Mouse (Mus musculus): Measurements from ENCODE around the gene Rbpms2. TPM values are rescaled to one million over a fixed set of nuclear protein-coding genes. Genes with fewer than 3 reads are reported as not detected.
"Not testable (repeated sequence)": the region's sequence is repeated elsewhere in the genome, so short reads cannot be mapped to it uniquely, and the experiment has no call there.

The Rbpms2 gene
- polyA plus RNA-seq, 1 experiment from 2014 or later: 12.6 TPM

DNA sequence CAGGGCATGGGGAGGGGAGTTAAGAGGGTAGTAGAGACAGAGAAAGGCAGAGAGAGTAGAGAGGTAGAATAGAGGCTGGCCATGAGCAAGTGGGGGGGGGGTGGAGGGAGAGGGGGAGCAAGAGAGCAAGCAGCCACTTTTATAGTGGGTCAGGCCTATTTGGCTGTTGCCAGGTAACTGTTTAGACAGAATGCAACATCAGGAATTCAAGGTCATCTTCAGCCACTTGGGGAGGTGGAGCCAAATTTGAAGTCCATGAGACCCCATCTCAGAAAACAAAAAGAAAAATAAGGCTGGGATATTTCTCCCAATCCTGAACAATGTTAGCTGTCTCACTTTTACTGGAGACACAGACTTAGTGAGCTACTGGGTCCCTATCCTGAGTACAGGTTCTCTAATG, 13.1 kb downstream of the Rbpms2 start:
- peaks cover 6% of the 10 kb centered on the region; the same call in 1 of the 2 replicates for H3K4me1 ChIP-seq (replicated peaks)
- no peaks in the 10 kb centered on the region for H3K9me3 ChIP-seq (replicated peaks)
- no peaks in the 10 kb centered on the region for H3K36me3 ChIP-seq
- H3K9ac ChIP-seq: no peak overlapping the region
- ATAC-seq (ENCODE audit: low read depth): no peak
- peaks cover 13% of the 10 kb centered on the region; the same call in 1 of the 2 replicates for H3K27me3 ChIP-seq
- H3K4me2 ChIP-seq: no peak overlapping the region
- DNase-seq: no peak
- no peak overlapping the region for H3K4me3 ChIP-seq (replicated peaks)
- H3K27ac ChIP-seq: no peak overlapping the region

DNA sequence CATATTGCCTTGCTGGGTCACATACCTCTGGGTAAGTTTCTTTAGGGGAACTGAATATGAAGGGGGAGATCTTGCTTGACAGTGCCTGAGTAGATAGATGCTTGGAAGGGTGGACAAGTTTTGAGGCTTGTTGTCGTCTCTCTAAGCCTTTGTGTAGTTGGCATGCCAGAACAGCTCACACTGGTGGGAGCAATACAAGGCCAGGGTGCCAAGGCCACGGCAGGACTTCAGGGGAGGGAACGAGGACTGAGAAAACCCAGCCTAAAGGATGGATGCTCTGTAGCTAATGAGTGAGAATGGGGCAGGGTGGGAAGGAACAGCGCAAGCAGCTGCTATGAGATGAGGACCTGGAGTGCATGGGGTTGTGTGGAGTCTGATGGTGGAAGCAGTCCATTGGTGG, 15.5 kb downstream of the Rbpms2 start:
- Histone ChIP-seq H3K4me3 (replicated peaks) (no peak overlapping the region), H3K9ac (no peak overlapping the region), H3K36me3 (no peaks in the 10 kb centered on the region), H3K27me3 (peaks cover 8% of the 10 kb centered on the region; the same call in 1 of the 2 replicates), H3K27ac (no peak overlapping the region), H3K4me2 (no peak overlapping the region), H3K9me3 (replicated peaks) (no peaks in the 10 kb centered on the region), H3K4me1 (replicated peaks) (peaks cover 8% of the 10 kb centered on the region)
- no peak for DNase-seq
- no peak for ATAC-seq (ENCODE audit: low read depth)
- WGBS (ENCODE audit: insufficient replicate concordance): 74% methylated on average over 4 of the region's 4 CpGs

DNA sequence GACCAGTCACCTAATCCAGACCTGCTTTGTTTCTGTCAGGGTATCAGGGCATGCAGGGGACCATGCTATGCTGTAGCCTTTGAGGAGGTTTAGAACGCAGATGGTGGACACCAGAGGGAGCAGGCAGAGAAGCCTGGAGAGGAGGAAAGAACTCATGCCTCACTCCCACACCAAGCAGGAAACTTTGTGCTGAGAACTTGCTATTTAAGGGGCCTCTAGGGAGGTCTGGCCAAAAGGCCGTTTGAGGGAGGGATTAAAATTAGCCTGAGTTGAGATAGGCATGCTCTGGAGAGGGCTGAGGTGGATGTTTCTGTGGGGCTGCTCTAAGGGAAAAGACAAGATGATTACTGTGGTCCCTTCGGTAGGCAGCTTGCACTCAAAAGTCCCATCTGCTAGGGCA, 16.5 kb downstream of the Rbpms2 start:
- no peak overlapping the region for H3K27ac ChIP-seq
- WGBS (ENCODE audit: insufficient replicate concordance): 26% methylated on average over 3 of the region's 3 CpGs

DNA sequence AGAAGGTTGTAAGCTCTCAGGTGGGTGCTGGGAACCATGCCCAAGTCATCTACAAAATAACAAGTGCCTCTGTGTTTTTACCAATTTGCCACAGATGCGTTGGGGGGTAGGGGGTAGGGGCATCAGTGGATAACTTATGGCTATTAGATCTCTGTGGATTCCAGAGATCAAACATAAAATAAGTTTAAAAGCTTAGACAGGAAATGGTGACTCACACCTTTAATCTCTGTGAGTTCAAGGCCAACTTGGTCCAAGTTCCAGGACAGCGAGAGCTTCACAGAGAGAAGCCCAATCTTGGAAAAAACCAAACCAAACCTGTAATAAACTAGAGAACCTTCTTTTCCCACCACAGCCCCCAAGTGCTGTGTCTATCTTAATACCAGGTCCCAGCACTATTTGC, 17.3 kb downstream of the Rbpms2 start:
- H3K9ac ChIP-seq: no peak overlapping the region
- no peak overlapping the region for H3K4me2 ChIP-seq
- no peaks in the 10 kb centered on the region for H3K36me3 ChIP-seq
- no peaks in the 10 kb centered on the region for H3K9me3 ChIP-seq (replicated peaks)
- ATAC-seq (ENCODE audit: low read depth) (no peak), DNase-seq (no peak)
- no peak overlapping the region for H3K4me3 ChIP-seq (replicated peaks)
- H3K4me1 ChIP-seq (replicated peaks): peaks cover 10% of the 10 kb centered on the region
- H3K27ac ChIP-seq: no peak overlapping the region
- 70% methylated on average over 2 of the region's 2 CpGs for WGBS (ENCODE audit: insufficient replicate concordance)
- H3K27me3 ChIP-seq: no peaks in the 10 kb centered on the region

More for the DNA sequence above, 16.5 kb downstream of the Rbpms2 start:
- Histone ChIP-seq H3K9ac (no peak overlapping the region), H3K36me3 (no peaks in the 10 kb centered on the region), H3K9me3 (replicated peaks) (no peaks in the 10 kb centered on the region), H3K4me3 (replicated peaks) (no peak overlapping the region), H3K4me1 (replicated peaks) (peaks cover 11% of the 10 kb centered on the region), H3K27me3 (peaks cover under 1% of the 10 kb centered on the region; the same call in 1 of the 2 replicates), H3K4me2 (no peak overlapping the region)
- no peak for ATAC-seq (ENCODE audit: low read depth)
- DNase-seq: no peak

DNA sequence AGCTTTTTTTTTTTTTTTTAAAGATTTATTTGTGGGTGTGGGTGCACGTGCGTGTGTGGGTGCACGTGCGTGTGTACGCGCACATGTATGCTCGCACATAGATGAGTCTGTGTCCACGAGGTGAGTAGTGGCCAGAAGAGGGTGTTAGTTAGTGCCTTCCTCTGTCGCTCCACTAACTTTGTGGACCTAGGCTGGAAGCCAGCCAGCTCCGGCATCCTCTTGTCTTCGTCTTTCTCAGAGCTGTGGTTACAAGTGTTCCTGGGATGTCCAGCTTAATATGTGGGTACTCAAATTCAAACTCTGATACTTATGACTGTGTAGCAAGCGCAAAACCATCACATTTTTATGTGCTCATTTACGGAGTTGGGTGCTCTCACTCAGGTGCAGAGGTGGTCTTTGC, 19.3 kb downstream of the Rbpms2 start:
- ATAC-seq (ENCODE audit: low read depth) (no peak), DNase-seq (no peak)
- H3K4me1 ChIP-seq (replicated peaks): peaks cover 10% of the 10 kb centered on the region
- H3K4me3 ChIP-seq (replicated peaks): no peak overlapping the region
- H3K9me3 ChIP-seq (replicated peaks): no peaks in the 10 kb centered on the region
- no peak overlapping the region for H3K27ac ChIP-seq
- no peak overlapping the region for H3K9ac ChIP-seq
- H3K4me2 ChIP-seq: no peak overlapping the region
- H3K27me3 ChIP-seq: no peaks in the 10 kb centered on the region
- WGBS (ENCODE audit: insufficient replicate concordance): 76% methylated on average over 13 of the region's 13 CpGs
- H3K36me3 ChIP-seq: no peaks in the 10 kb centered on the region

DNA sequence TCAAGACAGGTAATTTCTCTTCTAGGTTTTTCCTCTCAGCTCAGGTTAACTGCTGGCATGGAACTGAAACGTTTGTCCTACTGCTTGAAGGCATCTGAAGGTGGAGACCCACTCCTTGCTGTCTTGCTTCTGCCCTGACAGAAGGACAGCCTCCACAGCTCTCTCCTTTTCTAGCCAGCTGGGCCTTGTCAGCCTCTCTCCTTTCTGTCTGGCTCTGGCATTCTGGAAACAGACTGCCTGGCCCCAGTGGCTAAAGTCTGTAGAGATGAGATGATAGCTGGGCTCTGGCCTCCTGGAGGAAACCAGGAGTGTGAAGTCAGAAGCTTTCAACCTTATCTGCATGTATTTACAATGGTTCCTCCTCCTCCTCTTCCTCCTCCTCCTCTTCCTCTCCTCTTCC, 20.5 kb downstream of the Rbpms2 start:
- no peak overlapping the region for H3K27ac ChIP-seq
- no peak overlapping the region for H3K4me3 ChIP-seq (replicated peaks)
- peaks cover 10% of the 10 kb centered on the region for H3K4me1 ChIP-seq (replicated peaks)
- WGBS (ENCODE audit: insufficient replicate concordance): 32% methylated on average over 1 of the region's 1 CpGs
- H3K9me3 ChIP-seq (replicated peaks): no peaks in the 10 kb centered on the region
- H3K36me3 ChIP-seq: no peaks in the 10 kb centered on the region
- H3K27me3 ChIP-seq: no peaks in the 10 kb centered on the region
- H3K9ac ChIP-seq: no peak overlapping the region; the same call in 1 of the 2 replicates
- ATAC-seq (ENCODE audit: low read depth): no peak
- no peak overlapping the region for H3K4me2 ChIP-seq
- DNase-seq: no peak

DNA sequence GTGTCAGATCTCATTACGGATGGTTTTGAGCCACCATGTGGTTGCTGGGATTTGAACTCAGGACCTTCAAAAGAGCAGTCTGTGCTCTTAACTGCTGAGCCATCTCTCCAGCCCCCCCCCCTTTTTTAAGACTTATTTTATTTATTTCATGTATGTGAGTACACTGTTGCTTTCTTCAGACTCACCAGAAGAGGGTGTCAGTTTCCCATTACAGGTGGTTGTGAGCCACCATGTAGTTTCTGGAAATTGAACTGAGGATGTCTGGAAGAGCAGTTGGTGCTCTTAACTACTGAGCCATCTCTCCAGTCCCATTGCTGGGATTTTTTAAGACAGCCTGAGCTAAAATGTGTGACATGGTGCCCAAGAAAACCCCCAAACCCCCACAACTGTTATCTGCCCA, 22.5 kb downstream of the Rbpms2 start:
- not testable (repeated sequence) for H3K4me3 ChIP-seq (replicated peaks); H3K27ac ChIP-seq; H3K9ac ChIP-seq; H3K36me3 ChIP-seq; ATAC-seq (ENCODE audit: low read depth); H3K4me1 ChIP-seq (replicated peaks); H3K9me3 ChIP-seq (replicated peaks); DNase-seq; H3K27me3 ChIP-seq; H3K4me2 ChIP-seq
- WGBS (ENCODE audit: insufficient replicate concordance): 69% methylated on average over 1 of the region's 1 CpGs

DNA sequence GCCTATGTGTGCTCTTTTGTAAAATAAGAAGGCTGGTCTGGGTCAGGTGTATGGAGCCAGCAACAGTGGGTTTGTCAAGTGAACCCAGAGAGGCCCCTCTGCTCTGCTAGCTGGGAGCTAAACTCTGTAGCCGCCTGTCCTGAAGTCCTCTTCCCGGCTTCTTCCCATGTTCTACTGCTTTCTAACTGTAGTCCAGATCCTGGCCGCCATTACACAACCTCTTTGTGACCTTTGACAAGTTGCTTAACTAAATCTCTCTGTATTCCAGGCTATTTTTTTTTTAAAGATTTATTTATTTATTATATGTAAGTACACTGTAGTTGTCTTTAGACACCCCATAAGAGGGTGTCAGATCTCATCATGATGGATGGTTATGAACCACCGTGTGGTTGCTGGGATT, 24.3 kb downstream of the Rbpms2 start:
- 77% methylated on average over 4 of the region's 4 CpGs for WGBS (ENCODE audit: insufficient replicate concordance)
- H3K36me3 ChIP-seq: no peaks in the 10 kb centered on the region
- H3K4me3 ChIP-seq (replicated peaks): no peak overlapping the region
- H3K27ac ChIP-seq: no peak overlapping the region
- no peaks in the 10 kb centered on the region for H3K9me3 ChIP-seq (replicated peaks)
- no peaks in the 10 kb centered on the region for H3K27me3 ChIP-seq
- DNase-seq (no peak), ATAC-seq (ENCODE audit: low read depth) (no peak)
- H3K9ac ChIP-seq: no peak overlapping the region
- peaks cover 10% of the 10 kb centered on the region for H3K4me1 ChIP-seq (replicated peaks)
- H3K4me2 ChIP-seq: no peak overlapping the region

DNA sequence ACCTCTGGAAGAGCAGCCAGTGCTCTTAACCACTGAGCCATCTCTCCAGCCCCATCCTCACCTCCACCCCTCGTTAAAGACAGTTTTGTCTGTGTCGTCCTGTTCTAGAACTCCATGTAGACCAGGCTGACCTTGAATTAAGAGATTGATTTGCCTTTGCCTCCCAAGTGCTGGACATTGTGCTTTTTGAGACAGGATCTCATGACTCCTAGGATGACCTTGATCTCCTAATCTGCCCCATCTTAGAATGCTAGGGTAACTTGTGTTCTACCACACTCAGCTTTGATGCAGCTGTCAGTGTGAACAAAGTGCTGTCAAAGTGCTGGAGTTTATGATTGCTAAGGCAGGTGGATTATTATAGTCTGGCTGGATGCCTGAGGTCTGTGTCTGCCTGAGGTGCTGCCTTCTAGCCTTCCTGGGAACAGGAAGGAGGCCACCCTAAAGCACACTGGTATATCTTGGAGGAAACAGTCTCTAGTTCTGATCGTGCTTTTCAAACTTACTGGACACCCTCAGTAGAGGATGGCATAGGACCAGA, 25.3 kb downstream of the Rbpms2 start:
- Histone ChIP-seq H3K36me3 (no peaks in the 10 kb centered on the region), H3K9ac (no peak overlapping the region), H3K27me3 (no peaks in the 10 kb centered on the region), H3K4me3 (replicated peaks) (no peak overlapping the region), H3K4me1 (replicated peaks) (peaks cover 8% of the 10 kb centered on the region), H3K9me3 (replicated peaks) (no peaks in the 10 kb centered on the region), H3K27ac (no peak overlapping the region), H3K4me2 (no peak overlapping the region)
- WGBS (ENCODE audit: insufficient replicate concordance): 47% methylated on average over 3 of the region's 3 CpGs
- ATAC-seq (ENCODE audit: low read depth) (no peak), DNase-seq (no peak)

DNA sequence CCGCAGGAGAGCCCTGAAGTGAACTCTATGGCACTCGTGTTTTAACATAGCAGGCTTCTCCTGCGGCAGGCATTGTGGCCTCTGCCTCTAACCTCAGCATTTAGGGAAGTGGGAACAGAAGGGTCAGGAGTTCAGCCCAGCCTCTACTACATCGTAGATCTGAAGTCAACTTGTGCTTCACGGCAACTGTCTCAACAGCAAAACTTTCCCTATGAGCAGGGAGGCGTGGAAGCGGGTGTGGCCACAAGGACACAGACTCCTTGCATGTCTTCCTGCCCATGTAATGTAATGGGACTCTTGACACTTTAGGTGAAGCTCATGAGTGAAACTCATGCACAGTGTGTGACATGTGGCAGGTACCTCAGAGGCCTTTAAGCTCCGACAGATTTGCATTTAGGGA, 26.1 kb downstream of the Rbpms2 start:
- ATAC-seq (ENCODE audit: low read depth) (no peak), DNase-seq (no peak)
- peaks cover under 1% of the 10 kb centered on the region; the same call in 1 of the 2 replicates for H3K4me1 ChIP-seq (replicated peaks)
- no peaks in the 10 kb centered on the region for H3K27me3 ChIP-seq
- H3K36me3 ChIP-seq: no peaks in the 10 kb centered on the region
- H3K27ac ChIP-seq: no peak overlapping the region
- no peaks in the 10 kb centered on the region for H3K9me3 ChIP-seq (replicated peaks)
- no peak overlapping the region for H3K4me2 ChIP-seq
- H3K4me3 ChIP-seq (replicated peaks): no peak overlapping the region
- no peak overlapping the region for H3K9ac ChIP-seq
- WGBS (ENCODE audit: insufficient replicate concordance): 43% methylated on average over 8 of the region's 8 CpGs

DNA sequence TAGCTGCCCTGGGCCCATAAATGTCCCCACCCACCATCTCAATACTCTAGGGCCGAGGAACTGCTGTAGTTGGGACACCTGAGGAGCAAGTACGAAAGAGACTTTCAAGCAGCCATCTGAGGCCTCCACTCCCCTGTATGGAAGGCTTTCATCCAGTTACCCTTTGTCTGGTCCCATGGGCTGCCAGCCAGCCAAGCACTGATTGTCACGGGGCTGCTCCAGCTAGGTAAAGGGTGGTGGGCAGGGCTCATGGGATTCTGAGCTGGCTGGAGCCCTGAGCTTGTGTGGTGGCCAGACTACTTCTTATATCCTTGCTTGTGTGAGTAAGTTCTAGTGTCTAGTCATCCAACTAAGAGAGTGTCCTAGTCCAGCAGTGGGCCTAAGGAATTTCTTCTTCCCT, 27.8 kb downstream of the Rbpms2 start:
- H3K4me3 ChIP-seq (replicated peaks): no peak overlapping the region
- no peaks in the 10 kb centered on the region for H3K27me3 ChIP-seq
- WGBS (ENCODE audit: insufficient replicate concordance): 85% methylated on average over 3 of the region's 3 CpGs
- no peak overlapping the region for H3K27ac ChIP-seq
- ATAC-seq (ENCODE audit: low read depth) (no peak), DNase-seq (no peak)
- no peak overlapping the region for H3K4me2 ChIP-seq
- H3K9me3 ChIP-seq (replicated peaks): no peaks in the 10 kb centered on the region
- no peaks in the 10 kb centered on the region for H3K36me3 ChIP-seq
- no peaks in the 10 kb centered on the region for H3K4me1 ChIP-seq (replicated peaks)
- no peak overlapping the region for H3K9ac ChIP-seq

DNA sequence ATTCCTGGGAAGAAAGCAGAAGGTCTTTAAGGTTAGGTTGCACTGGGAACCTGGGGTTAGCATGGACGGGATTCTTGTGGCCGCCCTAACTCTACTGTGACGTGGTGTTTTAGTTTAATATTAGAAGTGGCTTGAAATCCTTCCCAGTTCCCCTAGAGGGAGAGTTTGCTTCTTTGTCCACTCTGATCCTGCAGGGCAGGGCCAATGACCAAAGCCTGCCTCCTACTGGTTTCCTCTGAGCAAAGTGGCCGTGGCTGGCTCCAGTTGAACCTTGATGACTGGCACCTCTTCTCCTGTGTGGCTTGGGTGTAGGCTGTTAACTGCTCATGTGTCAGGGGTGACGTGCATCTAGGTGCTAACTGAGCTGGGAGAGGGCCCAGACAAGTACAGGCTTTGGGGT, 31.6 kb downstream of the Rbpms2 start:
- Histone ChIP-seq H3K4me2 (no peak overlapping the region), H3K36me3 (no peaks in the 10 kb centered on the region), H3K27me3 (no peaks in the 10 kb centered on the region), H3K9me3 (replicated peaks) (no peaks in the 10 kb centered on the region), H3K4me1 (replicated peaks) (0 out of 2 replicates have a peak, but pooled peaks cover 2% of the 10 kb centered on the region), H3K27ac (no peak overlapping the region), H3K9ac (no peak overlapping the region), H3K4me3 (replicated peaks) (no peak overlapping the region)
- 55% methylated on average over 5 of the region's 5 CpGs for WGBS (ENCODE audit: insufficient replicate concordance)
- DNase-seq (no peak), ATAC-seq (ENCODE audit: low read depth) (no peak)
